Comparison of ENCODE assay signal across 25 mouse cellular contexts in the genomic region with DNA sequence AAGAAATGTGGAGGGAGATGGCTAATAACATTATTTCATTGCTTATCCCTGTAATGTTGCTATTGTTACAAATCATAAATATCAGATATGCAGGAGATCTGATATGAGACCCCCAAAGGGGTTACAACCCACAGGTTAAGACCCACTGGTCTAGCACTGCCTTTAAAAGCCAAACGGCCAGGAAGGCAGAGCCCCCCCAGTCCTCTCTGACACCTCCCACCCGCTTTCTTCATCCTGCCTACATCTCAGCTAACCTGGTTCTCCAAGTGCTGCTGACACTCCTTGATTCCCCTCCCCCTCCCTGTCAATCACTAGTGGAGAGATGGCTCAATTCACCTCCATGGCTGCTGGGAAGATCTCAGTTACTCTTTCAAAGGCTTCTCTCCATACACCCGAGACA.
"Had no signal": no experiment of that assay in that cellular context is flagged by ENCODE, and none has a peak within 500 bp of the region (broad histone marks: within the 10 kb centered on the region; RNA-seq: fewer than 3 reads in every experiment).

No protein-coding gene starts in this region.

- H3K4me2 ChIP-seq: heart, embryonic 12.5 days; hindbrain, embryonic 12.5 days; hindbrain, embryonic 14.5 days; intestine, embryonic 15.5 days; limb, embryonic 13.5 days; limb, embryonic 15.5 days; liver, embryonic 12.5 days had no signal

- H3K4me3 ChIP-seq: gastrocnemius, adult 2 months; heart, adult 2 months; heart, embryonic 12.5 days; hindbrain, embryonic 10.5 days; hindbrain, embryonic 12.5 days; intestine, embryonic 15.5 days; layer of hippocampus, adult 2 months; left cerebral cortex, adult 2 months; limb, embryonic 13.5 days; limb, embryonic 15.5 days; liver, embryonic 12.5 days had no signal

- DNase-seq: gastrocnemius, adult 2 months; gastrocnemius, postnatal 10 days; gastrocnemius, postnatal 25 days; heart, adult 2 months; heart, postnatal 10 days; heart, postnatal 4 days; kidney, adult 18-20 months; kidney, adult 8-10 months; kidney, postnatal 10 days; kidney, postnatal 25 days; kidney, postnatal 4 days had no signal

- H3K4me1 ChIP-seq: liver, embryonic 12.5 days had no signal

- H3K9me3 ChIP-seq: hindbrain, embryonic 10.5 days; hindbrain, embryonic 12.5 days; intestine, embryonic 15.5 days; limb, embryonic 15.5 days; liver, embryonic 12.5 days had no signal

- ATAC-seq: hindbrain, embryonic 16.5 days; inflammation-experienced regulatory T-cells, adult 6 months; intestine, embryonic 15.5 days; intestine, postnatal 0 days; liver, embryonic 12.5 days had no signal

- H3K9ac ChIP-seq: heart, embryonic 12.5 days; hindbrain, embryonic 12.5 days; hindbrain, embryonic 14.5 days; intestine, embryonic 15.5 days; limb, embryonic 13.5 days; limb, embryonic 15.5 days; liver, embryonic 12.5 days; liver, embryonic 14.5 days had no signal

- H3K36me3 ChIP-seq: heart, embryonic 12.5 days; hindbrain, embryonic 10.5 days; hindbrain, embryonic 12.5 days; intestine, embryonic 15.5 days; limb, embryonic 13.5 days; limb, embryonic 15.5 days; liver, embryonic 12.5 days had no signal

- H3K27me3 ChIP-seq: heart, embryonic 12.5 days; hindbrain, embryonic 12.5 days; limb, embryonic 15.5 days had no signal

- H3K27ac ChIP-seq: heart, adult 2 months; hindbrain, embryonic 12.5 days; hindbrain, embryonic 14.5 days; intestine, embryonic 15.5 days; layer of hippocampus, adult 2 months; left cerebral cortex, adult 2 months; limb, embryonic 13.5 days; liver, embryonic 12.5 days; liver, embryonic 14.5 days had no signal
